Mouse (Mus musculus): Measurements from ENCODE around the gene BC048403.
A peak's percentile ranks its signal among the peaks of the same experiment; 100 is the strongest.

BC048403 gene

DNA sequence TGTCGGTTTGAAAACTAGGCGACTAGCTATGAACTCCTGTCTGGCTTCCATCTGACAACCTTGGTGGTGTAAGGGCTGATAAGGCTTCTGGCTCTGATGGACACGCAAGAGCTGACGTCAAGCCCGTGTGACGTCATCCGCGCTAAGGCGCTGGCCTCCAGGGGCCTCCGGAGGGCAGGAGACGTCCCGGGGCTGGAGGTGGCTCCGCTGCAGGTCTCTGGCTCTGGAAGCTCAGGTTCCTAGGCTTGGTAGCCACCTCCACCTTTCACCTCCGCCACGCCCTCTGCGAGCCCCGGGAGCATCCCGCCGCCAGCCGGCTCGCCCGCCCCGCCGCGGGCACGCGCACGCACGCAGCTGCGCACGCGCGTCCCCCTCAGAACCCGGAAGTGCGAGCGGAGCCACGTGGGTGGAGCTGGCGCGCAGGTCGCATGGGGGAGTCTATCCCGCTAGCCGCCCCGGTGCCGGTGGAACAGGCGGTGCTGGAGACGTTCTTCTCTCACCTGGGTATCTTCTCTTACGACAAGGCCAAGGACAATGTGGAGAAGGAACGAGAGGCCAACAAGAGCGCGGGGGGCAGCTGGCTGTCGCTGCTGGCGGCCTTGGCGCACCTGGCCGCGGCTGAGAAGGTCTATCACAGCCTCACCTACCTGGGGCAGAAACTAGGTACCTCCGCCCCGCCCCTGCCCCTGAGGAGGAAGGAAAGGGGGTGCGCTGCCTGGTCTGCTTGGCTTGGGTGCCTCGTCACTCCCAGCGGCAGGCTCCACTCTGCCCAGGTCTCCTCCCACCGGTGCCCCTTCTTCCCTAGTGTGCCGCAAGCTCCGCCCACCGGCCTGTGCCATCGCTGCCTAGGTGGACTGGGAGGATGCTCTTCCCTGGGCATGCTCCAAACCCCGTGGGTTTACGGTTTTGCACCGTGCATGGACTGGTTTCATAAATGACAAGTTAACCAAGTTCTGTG lies at the start of gene BC048403:
Gene BC048403 (plus strand): TSS at position 390 of the 958 bp plus-strand sequence.
- peak; percentile 93 for DNase-seq

DNA sequence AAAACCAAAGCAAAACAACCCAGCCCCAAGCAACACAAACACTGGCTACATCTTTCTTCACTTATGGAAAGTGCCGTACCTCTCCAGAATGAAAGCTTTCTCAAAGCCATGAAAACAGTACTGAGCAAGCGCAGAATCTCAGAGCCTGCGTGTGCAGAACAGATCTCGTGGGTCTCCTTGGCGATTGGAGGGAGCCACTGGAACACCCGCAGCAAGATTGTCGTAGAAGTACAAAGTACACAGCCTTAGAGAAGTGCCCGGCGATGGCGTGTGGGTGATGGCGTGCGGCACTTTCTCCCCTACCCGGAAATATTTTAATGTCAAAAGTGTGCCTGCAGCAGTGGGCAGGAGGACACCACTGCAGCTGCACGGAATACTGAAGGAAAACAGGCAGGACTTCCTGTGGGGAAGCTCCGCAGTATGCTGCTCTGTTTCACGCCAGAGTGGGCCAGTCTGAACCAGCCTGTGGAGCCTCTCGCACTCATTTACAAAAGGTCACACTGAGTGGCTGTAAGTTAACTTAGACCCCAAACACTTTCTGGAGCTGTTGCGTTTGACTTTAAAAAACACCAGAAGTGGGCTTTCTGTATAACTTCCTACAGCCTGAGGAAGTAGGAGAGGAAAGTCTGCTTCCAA lies 46.7 kb upstream of the BC048403 start:
- DNase-seq = peak; percentile 21

DNA sequence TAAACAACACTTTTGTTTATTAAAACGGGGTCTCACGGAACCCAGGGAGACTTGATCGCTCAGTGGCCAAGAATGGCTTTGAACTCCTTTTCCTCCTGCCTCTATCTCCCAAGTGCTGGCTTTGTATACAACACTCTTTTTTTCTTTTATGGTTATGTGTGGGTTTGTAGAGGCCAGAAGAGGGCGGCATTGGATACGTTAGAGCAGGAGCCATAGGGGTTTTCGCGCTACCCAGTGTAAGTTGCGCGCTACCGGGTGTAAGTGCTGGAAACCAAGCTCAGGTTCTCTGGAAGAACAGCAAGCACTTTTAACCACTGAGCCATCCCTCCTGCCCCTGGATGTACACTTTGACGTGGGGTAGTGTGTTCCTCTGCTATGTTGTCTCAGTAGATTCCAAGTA lies 45.2 kb upstream of the BC048403 start:
- DNase-seq = peak; percentile 19

GRCm38 (mm10) chr10:121701296-121702248 lies 38.2 kb upstream of the BC048403 start:
- peak; percentile 68 for DNase-seq

DNA sequence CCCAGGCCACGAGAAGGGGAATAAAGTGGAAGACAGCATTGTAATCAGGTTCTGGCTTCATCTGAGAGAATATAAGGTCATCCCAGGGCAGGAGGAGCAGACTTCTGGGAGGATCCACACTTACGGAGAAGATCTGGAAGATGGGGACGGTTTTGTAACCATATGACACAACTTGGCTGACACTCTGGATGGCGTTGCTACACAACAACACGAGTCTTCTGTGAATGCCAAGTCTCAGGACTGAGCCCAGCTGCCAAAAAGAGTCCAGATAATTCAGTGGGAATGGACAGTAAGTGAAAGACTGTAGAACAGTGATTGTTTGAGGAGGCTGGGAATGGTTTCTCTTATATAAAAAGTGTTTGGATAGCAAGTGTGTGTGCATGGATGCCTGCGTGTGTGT lies 36.1 kb upstream of the BC048403 start:
- no peak for DNase-seq

DNA sequence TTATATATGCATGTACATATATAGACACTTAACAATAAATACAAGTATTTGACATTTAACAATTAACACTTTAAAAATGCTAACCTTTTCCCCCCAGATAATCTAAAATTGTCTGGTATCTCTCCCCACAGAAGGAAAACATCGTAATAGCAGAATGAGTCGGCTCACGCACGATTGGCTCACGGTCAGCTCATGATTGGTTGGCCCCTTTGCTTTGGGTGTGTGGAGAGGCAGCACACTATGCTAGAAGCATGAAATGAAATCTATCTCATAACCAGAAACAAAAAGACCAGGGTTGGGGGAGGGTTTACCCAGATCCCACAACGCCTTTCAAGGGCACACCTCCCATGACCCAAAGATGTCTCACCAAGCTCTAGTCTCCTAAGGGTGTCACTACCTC lies 34.9 kb upstream of the BC048403 start:
- DNase-seq = no peak

- no peak for DNase-seq
Observed at GRCm38 (mm10) chr10:121705399-121706163, 34.2 kb upstream of the BC048403 start.

- no peak for DNase-seq
Observed at GRCm38 (mm10) chr10:121716862-121717261, 22.9 kb upstream of the BC048403 start.

- DNase-seq = no peak
Observed at GRCm38 (mm10) chr10:121718896-121719585, 20.7 kb upstream of the BC048403 start.

DNA sequence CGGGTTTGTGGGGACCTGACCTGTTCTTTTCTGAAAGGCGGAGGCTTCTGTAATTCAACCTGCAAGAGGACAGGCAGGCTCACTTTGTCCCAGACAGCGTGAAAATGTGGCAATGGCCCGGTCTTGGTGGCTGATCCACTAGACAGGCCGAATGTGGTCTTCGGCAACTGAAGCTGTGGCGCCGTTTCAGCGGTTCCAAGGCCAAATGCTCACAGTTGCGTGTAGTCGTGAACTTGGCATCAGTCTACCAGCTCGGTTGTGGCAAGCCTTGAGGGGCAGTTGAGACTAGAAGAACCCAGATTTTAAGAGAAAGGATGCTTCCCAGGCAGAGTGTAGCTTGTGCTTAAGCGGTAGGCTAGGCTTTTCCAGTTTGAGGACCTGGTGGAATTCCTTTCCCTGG lies 19.0 kb upstream of the BC048403 start:
- no peak for DNase-seq

GRCm38 (mm10) chr10:121726505-121726904 lies 13.2 kb upstream of the BC048403 start:
- DNase-seq = no peak

- DNase-seq = no peak
Observed at GRCm38 (mm10) chr10:121727151-121727550, 12.6 kb upstream of the BC048403 start.

DNA sequence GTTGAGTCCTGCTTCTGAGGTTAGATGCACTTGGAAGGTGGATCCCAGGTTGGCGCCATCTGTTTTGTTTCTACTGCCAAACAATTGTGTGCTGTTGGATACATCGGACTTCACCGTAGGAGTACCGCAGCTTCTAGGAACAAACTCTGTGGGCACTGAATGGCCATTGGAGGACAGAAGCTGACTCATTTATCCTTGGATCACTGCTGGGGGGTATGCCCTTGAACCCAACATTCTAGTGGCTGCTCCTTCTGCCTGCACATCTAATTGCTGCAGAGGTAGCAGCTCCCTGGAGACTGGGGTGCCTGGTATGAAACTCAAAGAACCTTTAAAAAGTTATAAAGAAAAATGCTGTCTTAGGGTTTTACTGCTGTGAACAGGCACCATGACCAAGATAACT lies 11.5 kb upstream of the BC048403 start:
- no peak for DNase-seq

DNA sequence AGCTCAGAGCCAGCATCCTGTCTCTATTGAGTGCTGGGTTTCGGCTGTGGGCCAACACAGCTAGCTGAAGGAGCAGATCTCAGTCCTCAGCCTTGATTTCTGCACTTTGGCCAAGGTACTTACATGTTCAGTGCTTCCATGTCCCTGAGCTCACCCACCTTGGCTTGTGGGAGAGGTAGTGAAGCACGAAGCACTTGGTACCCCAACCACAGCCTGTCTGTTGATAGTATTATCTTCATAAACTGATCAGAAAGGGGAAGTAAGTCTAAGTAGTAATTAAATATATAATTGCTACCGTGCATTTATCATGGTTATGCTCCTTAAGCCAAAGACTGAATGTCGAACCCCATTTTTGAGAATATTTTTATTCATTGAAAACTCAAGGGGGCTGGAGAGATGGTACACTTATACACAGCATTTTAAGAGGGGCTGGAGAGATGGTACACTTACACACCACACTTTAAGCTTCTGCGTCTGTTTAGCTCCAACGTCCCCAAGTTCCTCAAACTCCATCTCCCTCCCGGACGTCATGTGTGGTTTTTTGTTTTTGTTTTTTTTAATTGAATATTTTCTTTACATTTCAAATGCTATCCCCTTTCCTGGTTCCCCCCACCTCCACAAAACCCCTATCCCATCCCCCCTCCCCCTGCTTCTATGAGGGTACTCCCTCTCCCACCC lies 8.6 kb upstream of the BC048403 start:
- no peak for DNase-seq

DNA sequence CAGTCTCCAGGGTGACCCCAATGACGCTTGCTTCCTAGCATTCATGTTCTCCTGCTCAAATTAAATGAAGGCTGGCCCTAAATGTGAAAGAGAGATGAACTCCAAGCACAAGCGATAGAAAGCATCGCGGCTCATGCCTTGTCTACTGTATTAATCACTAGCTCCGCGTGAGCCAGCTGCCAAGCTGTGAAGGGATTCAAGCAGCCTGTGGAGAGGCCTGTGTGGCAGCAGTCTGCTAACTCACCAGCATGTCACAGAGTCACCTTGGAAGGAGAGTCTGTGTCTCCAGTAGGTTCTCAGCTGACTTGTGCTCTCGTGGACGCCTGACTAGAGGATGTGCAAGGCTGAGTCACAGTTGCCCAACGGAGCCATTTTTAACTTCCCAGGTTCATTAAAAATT lies 7.2 kb upstream of the BC048403 start:
- DNase-seq = no peak

DNA sequence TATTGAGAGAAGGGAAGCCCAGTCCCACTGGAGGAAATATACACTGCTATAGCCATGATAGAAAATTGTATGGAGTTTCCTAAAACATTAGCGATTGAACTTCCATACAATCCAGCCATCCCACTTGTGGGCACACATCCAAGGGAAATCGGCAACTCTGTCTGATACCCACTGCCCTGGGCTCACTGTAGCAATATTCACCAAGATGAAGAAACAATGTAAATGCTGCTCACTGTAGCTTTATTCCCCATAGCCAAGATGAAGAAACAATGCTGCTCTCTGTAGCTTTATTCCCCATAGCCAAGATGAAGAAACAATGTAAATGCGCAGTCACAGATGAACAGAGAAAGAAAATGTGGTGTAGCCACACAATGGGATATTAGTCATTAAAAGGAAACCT lies 2.5 kb upstream of the BC048403 start:
- DNase-seq = no peak

- peak; percentile 43 for DNase-seq
Observed at GRCm38 (mm10) chr10:121742336-121742735, 2.6 kb downstream of the BC048403 start.

GRCm38 (mm10) chr10:121750175-121750574 lies 10.4 kb downstream of the BC048403 start:
- DNase-seq = no peak

DNA sequence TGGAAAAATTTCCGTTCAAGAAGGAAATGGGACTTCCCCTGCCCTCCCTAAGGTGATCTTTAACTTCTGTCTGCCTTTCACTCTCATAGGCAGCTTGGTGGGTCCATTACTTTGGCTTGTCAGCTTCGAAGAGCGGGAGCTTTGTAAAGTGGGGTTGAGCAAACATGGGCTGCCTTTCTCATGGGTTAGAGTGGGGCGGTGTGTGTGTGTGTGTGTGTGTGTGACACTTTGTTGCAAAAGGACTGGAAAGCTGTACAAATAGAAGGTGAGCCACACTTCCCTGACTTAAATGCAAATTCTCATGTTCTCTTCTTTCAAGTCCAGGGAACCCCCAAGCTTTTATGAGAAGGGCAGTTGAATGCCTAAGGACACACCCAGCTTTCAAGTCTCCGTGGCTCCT lies 14.5 kb downstream of the BC048403 start:
- DNase-seq = no peak

- no peak for DNase-seq
Observed at GRCm38 (mm10) chr10:121755822-121756221, 16.1 kb downstream of the BC048403 start.

DNA sequence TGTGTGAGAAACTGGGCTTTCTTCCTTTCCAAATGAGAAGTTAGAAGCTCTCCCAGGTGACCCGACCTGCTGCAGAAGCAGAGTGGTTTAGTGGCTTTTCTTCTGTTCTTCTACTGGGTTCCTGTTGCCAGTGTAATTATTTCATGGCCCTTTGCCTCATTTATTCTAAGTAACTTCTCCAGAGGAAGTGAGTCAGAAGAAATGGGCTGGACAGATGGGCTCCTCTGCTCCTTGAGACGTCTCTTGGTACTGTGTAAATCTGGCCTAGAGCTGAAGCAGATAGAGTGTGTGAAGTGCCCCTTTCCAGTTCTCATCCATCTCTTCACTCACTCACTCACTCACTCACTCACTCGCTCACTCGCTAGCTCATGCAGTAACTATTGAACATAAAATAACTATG lies 16.9 kb downstream of the BC048403 start:
- no peak for DNase-seq

Data from embryo, embryonic 11 days (tissue).